Mouse (Mus musculus) intestine, embryonic 15.5 days (tissue): ENCODE measurements around the gene 1810043G02Rik. TPM values are rescaled to one million over a fixed set of nuclear protein-coding genes. Genes with fewer than 3 reads are reported as not detected.
"Not testable (repeated sequence)": the region's sequence is repeated elsewhere in the genome, so short reads cannot be mapped to it uniquely, and the experiment has no call there.

Experiments used
- ATAC-seq: fragments of 200-750 bp; cut with Nextera tagmentation; 2 replicates; pipeline ENCODE4 v1.8.0; 2017; ENCODE audit warnings: moderate TSS enrichment, moderate library complexity
- H3K27ac ChIP-seq: fragments of 300-500 bp; sonication (generic); 2 replicates; pipeline ENCODE4 v1.5.1; 2015; ENCODE audit warnings: mild to moderate bottlenecking, inconsistent platforms
- H3K27me3 ChIP-seq: fragments of 300-500 bp; sonication (generic); replicated peaks from 2 replicates; pipeline ENCODE4 v1.6.1; 2015; ENCODE audit warnings: inconsistent platforms
- H3K36me3 ChIP-seq: fragments of 300-500 bp; sonication (generic); 2 replicates; pipeline ENCODE4 v1.6.1; 2015; ENCODE audit warnings: inconsistent platforms
- H3K4me1 ChIP-seq: fragments of 300-500 bp; sonication (generic); replicated peaks from 2 replicates; pipeline ENCODE4 v1.6.1; 2015; ENCODE audit warnings: inconsistent platforms
- H3K4me2 ChIP-seq: fragments of 300-500 bp; sonication (generic); replicated peaks from 2 replicates; pipeline ENCODE4 v1.6.1; 2015; ENCODE audit warnings: mild to moderate bottlenecking, inconsistent platforms
- H3K4me3 ChIP-seq: fragments of 300-500 bp; sonication (generic); replicated peaks from 2 replicates; pipeline ENCODE4 v1.5.1; 2015; ENCODE audit warnings: inconsistent platforms
- H3K9ac ChIP-seq: fragments of 300-500 bp; sonication (generic); 2 replicates; pipeline ENCODE4 v1.6.1; 2015; ENCODE audit warnings: inconsistent platforms
- H3K9me3 ChIP-seq: fragments of 300-500 bp; sonication (generic); 2 replicates; pipeline ENCODE4 v1.6.1; 2016; ENCODE audit warnings: inconsistent platforms
- WGBS: fragments of 180-500 bp; shearing (Covaris S2); methylation state at CpG from one replicate; pipeline ENCODE4 v1.1.7; 2015; 5-methylcytosine and 5-hydroxymethylcytosine counted together
- polyA plus RNA-seq: library from polyadenylated mRNA; unstranded; fragments of >200 nt; fragmentation: Nextera tagmentation; extraction: Ambion mirVana; gene quantifications from 2 replicates; pipeline ENCODE4 v1.2.1, GENCODE M21; 2015

Gene 1810043G02Rik
- polyA plus RNA-seq: 17.3 and 17.5 TPM in 2 replicates

DNA sequence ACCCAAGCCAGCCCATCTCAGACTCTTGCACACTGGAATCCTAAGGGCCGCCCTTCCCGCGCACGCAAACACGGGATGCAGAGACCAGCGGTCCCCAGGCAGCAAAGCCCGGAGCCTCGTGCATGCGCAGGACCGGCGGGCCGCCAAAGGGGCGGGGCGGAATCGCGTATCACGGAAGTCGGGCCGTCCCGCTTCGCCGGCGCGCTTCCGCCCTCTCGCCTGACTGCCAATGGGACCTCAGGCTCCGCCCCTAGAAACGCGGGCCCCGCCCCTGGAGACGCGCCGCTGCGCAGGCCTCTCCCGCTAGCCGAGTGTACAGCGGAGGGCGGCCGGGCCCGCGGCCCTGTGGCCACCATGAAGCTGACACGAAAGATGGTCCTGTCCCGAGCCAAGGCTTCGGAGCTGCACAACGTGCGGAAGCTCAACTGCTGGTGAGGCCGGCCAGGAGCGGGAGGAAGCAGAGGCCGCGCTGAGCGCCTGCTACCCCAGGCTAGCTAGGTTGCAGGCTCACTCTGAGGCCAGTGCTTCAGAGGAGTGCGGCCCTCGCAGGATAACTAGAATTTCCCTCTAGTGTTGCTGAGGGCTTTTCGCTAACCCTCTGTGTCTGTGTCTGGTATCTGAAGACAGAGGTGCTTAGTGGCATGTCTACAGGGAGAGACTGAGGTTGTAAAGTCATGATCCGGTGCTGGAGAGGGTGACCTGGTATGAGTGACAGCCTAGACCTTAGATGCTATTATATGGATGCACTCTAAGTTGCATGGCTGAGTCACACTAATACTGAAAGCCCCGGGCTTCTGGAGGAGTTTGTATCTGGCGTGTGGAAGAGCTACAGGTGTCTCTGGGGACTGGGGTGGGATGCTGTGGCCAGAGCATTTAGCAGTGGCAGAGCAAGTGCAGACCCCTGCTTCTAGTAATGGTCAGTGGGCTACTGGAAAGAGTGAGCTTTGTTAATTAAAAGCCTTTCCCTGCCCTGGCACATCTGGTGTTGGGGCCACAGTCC lies at the start of gene 1810043G02Rik:
1810043G02Rik (plus strand) TSS at position 174 of the 1,000 bp plus-strand sequence.
- Histone ChIP-seq H3K4me3 (peak within 1 kb of the TSS; percentile 60), H3K4me2 (peak within 1 kb of the TSS; percentile 71), H3K4me1 (peaks cover 11% of the 10 kb centered on the region; the same call in 1 of the 2 replicates), H3K27me3 (no peaks in the 10 kb centered on the region), H3K27ac (no peak within 1 kb of the TSS), H3K9me3 (no peaks in the 10 kb centered on the region), H3K9ac (peak within 1 kb of the TSS; percentile 61), H3K36me3 (no peaks in the 10 kb centered on the region)
- 1% methylated on average over 57 of the region's 57 CpGs for whole genome bisulfite sequencing
- peak; percentile 98 for ATAC-seq

DNA sequence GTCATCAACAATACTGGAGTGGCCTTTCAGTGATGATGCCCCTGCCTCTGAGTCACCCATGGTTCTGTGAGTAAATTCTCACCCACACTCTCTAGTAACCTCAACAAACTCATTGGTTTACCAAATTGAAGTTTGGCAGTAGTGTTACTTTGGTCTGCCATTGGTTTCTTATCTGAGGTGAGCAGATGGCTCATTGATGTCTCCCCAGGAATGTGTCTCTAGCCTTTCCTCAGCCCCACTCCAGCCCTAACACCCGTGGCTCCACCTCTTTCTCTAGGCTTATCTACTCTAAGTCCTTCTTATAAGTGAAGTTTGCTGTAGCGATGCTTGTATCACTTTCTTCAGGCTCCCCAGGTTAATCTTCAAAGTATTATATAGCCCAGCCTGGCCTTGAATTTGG lies 38.6 kb upstream of the 1810043G02Rik start:
- WGBS: 57% methylated on average over 2 of the region's 2 CpGs
- H3K9ac ChIP-seq: no peak overlapping the region
- H3K4me3 ChIP-seq: no peak overlapping the region
- ATAC-seq: no peak
- H3K27me3 ChIP-seq: no peaks in the 10 kb centered on the region
- H3K27ac ChIP-seq: no peak overlapping the region
- no peaks in the 10 kb centered on the region for H3K36me3 ChIP-seq
- H3K4me2 ChIP-seq: no peak overlapping the region
- no peaks in the 10 kb centered on the region for H3K4me1 ChIP-seq
- no peaks in the 10 kb centered on the region; the same call in 1 of the 2 replicates for H3K9me3 ChIP-seq

GRCm38 (mm10) chr10:77950468-77950867 lies 27.9 kb upstream of the 1810043G02Rik start:
- H3K4me1 ChIP-seq, ATAC-seq, H3K27me3 ChIP-seq, H3K4me3 ChIP-seq, H3K27ac ChIP-seq, H3K4me2 ChIP-seq, H3K9ac ChIP-seq, H3K36me3 ChIP-seq, H3K9me3 ChIP-seq: not testable (repeated sequence)
- 91% methylated on average over 9 of the region's 12 CpGs for WGBS

GRCm38 (mm10) chr10:77962725-77963124 lies 15.6 kb upstream of the 1810043G02Rik start:
- H3K36me3 ChIP-seq: no peaks in the 10 kb centered on the region
- ATAC-seq: no peak

GRCm38 (mm10) chr10:77963971-77964370 lies 14.4 kb upstream of the 1810043G02Rik start:
- Histone ChIP-seq H3K4me1 (no peaks in the 10 kb centered on the region), H3K36me3 (no peaks in the 10 kb centered on the region), H3K9ac (no peak overlapping the region), H3K4me3 (no peak overlapping the region), H3K9me3 (no peaks in the 10 kb centered on the region), H3K4me2 (no peak overlapping the region), H3K27ac (no peak overlapping the region), H3K27me3 (0 out of 2 replicates have a peak, but pooled peaks cover 8% of the 10 kb centered on the region)
- WGBS: 84% methylated on average over 6 of the region's 6 CpGs
- ATAC-seq: no peak

More at GRCm38 (mm10) chr10:77962725-77963124, 15.6 kb upstream of the 1810043G02Rik start:
- Histone ChIP-seq H3K27ac (no peak overlapping the region), H3K9me3 (no peaks in the 10 kb centered on the region), H3K4me3 (no peak overlapping the region), H3K9ac (no peak overlapping the region), H3K4me1 (no peaks in the 10 kb centered on the region), H3K4me2 (no peak overlapping the region), H3K27me3 (no peaks in the 10 kb centered on the region)
- 87% methylated on average over 2 of the region's 2 CpGs for WGBS

GRCm38 (mm10) chr10:77969274-77969972 lies 8.9 kb upstream of the 1810043G02Rik start:
- Histone ChIP-seq H3K27ac (no peak overlapping the region), H3K9ac (no peak overlapping the region; the same call in 1 of the 2 replicates), H3K4me1 (peaks cover 5% of the 10 kb centered on the region; the same call in 1 of the 2 replicates), H3K4me2 (peak overlapping the region; percentile 70), H3K9me3 (no peaks in the 10 kb centered on the region), H3K36me3 (no peaks in the 10 kb centered on the region), H3K4me3 (peak overlapping the region; percentile 31), H3K27me3 (peaks cover 23% of the 10 kb centered on the region)
- WGBS: 7% methylated on average over 26 of the region's 26 CpGs
- peak; percentile 64; the same call in 1 of the 2 replicates for ATAC-seq

DNA sequence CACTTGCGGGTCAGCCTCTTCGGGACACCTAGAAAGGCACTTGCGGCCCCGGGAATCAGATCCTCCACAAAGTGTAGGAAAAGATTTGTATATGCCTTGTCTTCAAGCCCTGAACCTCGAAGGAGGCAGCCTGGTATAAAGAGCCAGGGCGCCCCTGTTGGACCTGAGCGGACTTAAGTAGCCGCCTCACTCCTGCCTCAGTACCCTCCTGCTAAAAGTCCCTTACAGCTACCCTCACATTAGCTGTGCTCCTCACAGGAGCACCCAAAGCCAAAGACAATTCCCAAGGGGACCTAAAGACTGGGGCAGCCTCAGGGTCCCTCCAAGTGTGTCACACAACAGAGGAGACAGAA lies 8.4 kb upstream of the 1810043G02Rik start:
- 23% methylated on average over 8 of the region's 8 CpGs for WGBS
- H3K27me3 ChIP-seq: peaks cover 23% of the 10 kb centered on the region
- H3K9me3 ChIP-seq: no peaks in the 10 kb centered on the region
- peak overlapping the region; percentile 31 for H3K4me3 ChIP-seq
- no peak overlapping the region; the same call in 1 of the 2 replicates for H3K9ac ChIP-seq
- peak overlapping the region; percentile 70 for H3K4me2 ChIP-seq
- no peaks in the 10 kb centered on the region for H3K36me3 ChIP-seq
- peaks cover 5% of the 10 kb centered on the region; the same call in 1 of the 2 replicates for H3K4me1 ChIP-seq
- no peak overlapping the region for H3K27ac ChIP-seq
- peak; percentile 13; the same call in 1 of the 2 replicates for ATAC-seq

- H3K27ac ChIP-seq: no peak within 1 kb of the TSS
- no peaks in the 10 kb centered on the region for H3K9me3 ChIP-seq
- peak within 1 kb of the TSS; percentile 31 for H3K4me3 ChIP-seq
- peak within 1 kb of the TSS; percentile 70 for H3K4me2 ChIP-seq
- WGBS: 75% methylated on average over 6 of the region's 6 CpGs
- peaks cover 23% of the 10 kb centered on the region for H3K27me3 ChIP-seq
- H3K4me1 ChIP-seq: peaks cover 6% of the 10 kb centered on the region; the same call in 1 of the 2 replicates
- no peak within 1 kb of the TSS; the same call in 1 of the 2 replicates for H3K9ac ChIP-seq
- H3K36me3 ChIP-seq: no peaks in the 10 kb centered on the region
- no peak for ATAC-seq
Measured at GRCm38 (mm10) chr10:77970481-77970880, 7.8 kb upstream of the 1810043G02Rik start, which contains the start of gene Trpm2. TSS of gene Trpm2 (minus strand) at chr10:77970563.

- Histone ChIP-seq H3K9ac (no peak overlapping the region), H3K4me3 (no peak overlapping the region)
- 82% methylated on average over 10 of the region's 10 CpGs for WGBS
Measured at GRCm38 (mm10) chr10:77971191-77971590, 7.1 kb upstream of the 1810043G02Rik start.

GRCm38 (mm10) chr10:77971709-77972553 lies 6.4 kb upstream of the 1810043G02Rik start:
- ATAC-seq: no peak
- 63% methylated on average over 17 of the region's 17 CpGs for WGBS
- Histone ChIP-seq H3K4me1 (peaks cover 7% of the 10 kb centered on the region; the same call in 1 of the 2 replicates), H3K9me3 (no peaks in the 10 kb centered on the region), H3K27ac (no peak overlapping the region), H3K36me3 (no peaks in the 10 kb centered on the region), H3K9ac (no peak overlapping the region), H3K4me3 (no peak overlapping the region), H3K27me3 (peaks cover 23% of the 10 kb centered on the region), H3K4me2 (no peak overlapping the region)

More at GRCm38 (mm10) chr10:77971191-77971590, 7.1 kb upstream of the 1810043G02Rik start:
- Histone ChIP-seq H3K4me2 (no peak overlapping the region), H3K27ac (no peak overlapping the region), H3K9me3 (no peaks in the 10 kb centered on the region), H3K4me1 (peaks cover 7% of the 10 kb centered on the region; the same call in 1 of the 2 replicates), H3K36me3 (no peaks in the 10 kb centered on the region), H3K27me3 (peaks cover 23% of the 10 kb centered on the region)
- ATAC-seq: no peak

GRCm38 (mm10) chr10:77974323-77974722 lies 4.0 kb upstream of the 1810043G02Rik start:
- Histone ChIP-seq H3K9me3 (no peaks in the 10 kb centered on the region), H3K27me3 (peaks cover 12% of the 10 kb centered on the region), H3K9ac (no peak overlapping the region), H3K36me3 (no peaks in the 10 kb centered on the region), H3K4me3 (no peak overlapping the region), H3K4me1 (peaks cover 15% of the 10 kb centered on the region; the same call in 1 of the 2 replicates), H3K27ac (no peak overlapping the region), H3K4me2 (no peak overlapping the region)
- no peak for ATAC-seq
- WGBS: 56% methylated on average over 5 of the region's 5 CpGs
